Mouse (Mus musculus) layer of hippocampus, postnatal 25 days (tissue): ENCODE data around the gene Plvap. TPM values are rescaled to one million over a fixed set of nuclear protein-coding genes. Genes with fewer than 3 reads are reported as not detected.

ENCODE experiments used
- DNase-seq, 2 experiments: peaks; one replicate each; pipeline ENCODE4 v3.0.0; 2022; ENCODE audit warnings: mixed read lengths in 2 of 2, low spot score in 1 of 2; ENCODE audit errors: extremely low spot score in 1 of 2
- total RNA-seq, 2 experiments: library from RNA; stranded (reverse); gene quantifications; 2 replicates each; pipeline ENCODE4 v1.2.3; 2021

The Plvap gene
- total RNA-seq, 2 experiments from 2014 or later = 6.1 to 6.7 TPM

- no peak for DNase-seq
These were observed 15.8 kb upstream of the Plvap start for GRCm38 (mm10) chr8:71527162-71527870.

DNA sequence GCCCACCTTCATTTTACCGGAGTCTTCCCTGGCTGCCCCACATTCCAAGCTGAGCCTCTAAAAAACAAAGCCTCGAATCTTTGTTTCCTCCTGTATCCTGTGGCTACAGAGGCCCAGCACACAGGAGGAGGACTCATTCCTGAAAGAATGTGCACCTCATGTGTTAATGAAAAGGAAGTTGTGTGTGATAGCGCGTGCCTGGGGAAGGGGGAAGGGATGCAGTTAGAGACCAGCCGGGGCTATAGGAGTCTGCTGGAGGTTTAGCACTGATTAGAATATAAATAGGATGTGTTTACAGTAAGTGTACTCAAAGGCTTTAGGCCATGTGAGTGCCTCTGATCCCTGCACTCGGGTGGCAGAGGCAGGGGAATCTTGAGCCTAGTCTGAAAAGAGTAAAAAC lies 14.7 kb upstream of the Plvap start:
- DNase-seq = no peak

DNA sequence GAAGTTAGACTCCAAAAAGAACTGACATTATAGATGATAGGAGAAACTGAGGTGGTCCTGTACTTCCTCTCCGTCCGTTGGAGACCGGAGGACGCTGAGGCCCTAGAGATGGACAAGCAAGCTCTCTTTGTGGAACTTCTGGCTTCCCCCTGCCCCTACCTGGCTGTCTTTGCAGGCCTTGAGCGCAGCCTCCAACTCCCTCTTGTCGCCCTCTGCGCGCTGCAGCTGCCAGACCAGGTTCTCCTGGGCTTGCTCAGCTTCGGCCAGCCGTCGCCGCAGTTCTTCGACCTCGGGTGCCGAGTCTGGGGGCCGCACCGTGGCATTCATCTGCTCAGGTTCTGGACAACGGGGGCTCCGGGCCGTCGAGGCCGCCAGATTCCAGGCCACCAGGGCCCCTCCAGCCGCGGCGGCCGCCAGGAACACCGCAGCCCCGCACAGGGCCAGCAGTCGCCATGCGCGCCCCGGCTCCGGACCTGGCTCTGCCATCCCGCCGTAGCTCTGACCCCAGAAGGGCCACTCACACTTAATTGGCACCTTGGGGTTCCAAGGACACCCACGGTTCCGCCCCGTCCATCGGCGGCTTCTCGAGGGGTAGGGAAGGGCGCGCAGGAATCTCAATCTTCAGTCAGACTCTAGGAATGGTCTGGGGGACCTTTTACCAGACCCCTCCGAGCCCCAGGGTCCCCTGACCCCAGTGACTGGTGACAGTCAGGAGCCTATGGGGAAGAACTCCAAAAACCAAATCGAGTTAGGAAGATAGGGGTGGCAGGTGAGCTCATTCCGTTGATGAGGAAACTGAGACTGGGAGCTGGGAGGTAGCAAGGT lies 13.9 kb upstream of the Plvap start, which contains the start of gene Ccdc194:
Ccdc194 (minus strand) TSS at position 486 of the 825 bp plus-strand sequence.
- no peak for DNase-seq

DNA sequence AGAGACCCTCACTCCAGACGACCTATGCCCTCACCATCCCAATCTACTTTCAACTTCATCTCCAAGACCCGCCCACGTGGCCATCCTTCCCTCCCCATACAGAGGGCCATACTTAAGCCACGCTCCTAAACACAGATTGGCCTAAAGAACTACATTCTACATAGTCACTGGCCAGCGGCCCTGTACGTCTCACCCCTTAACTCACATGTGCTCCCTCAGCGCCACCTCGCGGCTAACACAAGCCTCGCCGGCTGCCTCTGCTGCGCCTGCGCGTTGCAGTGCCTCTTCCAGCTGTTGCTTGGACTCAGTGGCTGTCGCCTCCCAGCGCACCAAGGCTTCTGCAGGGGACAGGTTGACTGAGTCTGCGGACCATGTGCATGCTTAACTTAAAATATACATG lies 10.1 kb upstream of the Plvap start:
- DNase-seq = peak; percentile 74 to 93

- DNase-seq = peak in 1 of 2 experiments; percentile 65
These were observed 7.7 kb upstream of the Plvap start for GRCm38 (mm10) chr8:71519037-71519825.

DNA sequence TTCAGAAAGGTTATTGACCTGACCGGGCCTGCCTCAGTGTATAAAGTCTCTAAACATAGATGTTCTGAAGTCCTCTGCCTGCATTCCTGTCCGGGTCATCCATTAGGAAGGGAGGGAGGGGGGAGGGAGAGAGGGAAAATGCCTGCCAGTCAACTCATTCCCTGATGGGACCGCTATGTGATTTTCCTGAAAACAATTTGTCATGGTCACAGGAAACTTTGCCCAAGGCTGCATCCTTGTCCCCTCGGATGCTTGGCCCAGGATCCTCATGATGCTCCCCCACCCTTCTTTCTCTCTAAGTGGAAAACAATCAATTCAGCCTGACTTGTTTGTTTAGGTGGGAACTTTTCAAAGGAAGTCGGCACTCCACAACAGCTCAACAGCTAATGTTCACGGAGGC lies 5.2 kb upstream of the Plvap start:
- DNase-seq = no peak

DNA sequence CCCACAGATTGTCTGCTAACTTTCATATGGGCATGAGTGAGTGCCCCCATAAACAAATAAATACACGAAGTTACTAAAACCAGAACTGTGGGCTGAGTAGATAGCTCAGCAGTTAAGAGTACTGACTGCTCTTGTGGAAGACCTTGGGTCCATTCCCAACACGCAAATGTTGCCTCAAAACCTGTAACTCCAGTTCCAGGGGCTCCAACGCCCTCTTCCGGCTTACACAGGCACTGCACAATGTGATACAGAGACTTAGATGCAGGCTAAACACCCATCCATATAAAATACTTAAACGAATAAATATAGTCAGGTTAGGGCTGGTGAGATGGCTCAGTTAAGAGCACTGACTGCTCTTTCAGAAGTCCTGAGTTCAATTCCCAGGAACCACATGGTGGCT lies 3.5 kb upstream of the Plvap start:
- DNase-seq = no peak

GRCm38 (mm10) chr8:71513018-71513754 lies 1.6 kb upstream of the Plvap start:
- DNase-seq = no peak

- DNase-seq = no peak
These were observed 2.2 kb downstream of the Plvap start for GRCm38 (mm10) chr8:71509316-71509715.

DNA sequence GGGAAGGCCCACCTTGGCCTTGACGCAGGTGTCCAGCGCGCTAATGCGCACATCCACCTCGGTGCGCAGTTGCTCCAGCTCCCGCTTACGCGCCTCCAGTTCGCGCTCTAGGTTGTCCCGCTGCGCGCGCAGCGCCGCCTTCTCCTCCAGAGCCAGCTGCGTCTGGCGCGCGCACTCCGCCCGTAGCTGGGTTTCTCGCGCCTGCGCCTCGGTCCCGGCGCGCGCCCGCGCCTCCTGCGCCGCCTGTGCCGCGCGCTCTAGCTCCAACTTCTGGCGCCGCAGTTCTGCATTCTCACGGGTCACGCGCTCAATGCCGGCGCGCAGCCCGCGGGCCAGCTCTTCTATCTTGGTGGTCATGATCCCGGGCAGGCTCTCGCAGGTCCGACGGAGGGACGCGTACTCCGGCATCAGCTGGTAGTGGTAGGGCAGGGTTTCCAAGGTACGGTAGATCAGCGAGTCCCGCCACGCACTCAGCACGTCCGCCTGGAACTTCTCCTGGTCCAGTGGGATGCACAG lies 3.9 kb downstream of the Plvap start:
- peak; percentile 63 to 65 for DNase-seq

GRCm38 (mm10) chr8:71505979-71506378 lies 5.6 kb downstream of the Plvap start:
- no peak for DNase-seq

DNA sequence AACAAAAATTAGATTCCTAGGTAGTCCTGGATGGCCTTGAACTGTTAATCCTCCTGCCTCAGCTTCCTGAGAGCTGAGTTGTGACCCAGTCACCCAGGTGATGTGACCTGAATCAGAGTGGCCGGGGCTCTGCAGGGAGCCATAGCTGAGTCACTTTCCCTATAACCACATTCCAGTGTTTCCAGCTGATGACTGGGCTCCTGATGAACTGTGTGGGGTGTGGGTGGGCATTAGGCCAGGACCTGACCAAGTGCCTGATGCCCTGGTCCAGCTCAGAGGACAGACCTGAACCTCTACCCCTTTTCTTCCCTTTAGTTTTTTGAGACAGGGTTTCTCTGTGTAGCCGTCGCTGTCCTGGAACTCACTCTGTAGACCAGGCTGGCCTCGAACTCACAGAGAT lies 6.2 kb downstream of the Plvap start:
- no peak for DNase-seq

DNA sequence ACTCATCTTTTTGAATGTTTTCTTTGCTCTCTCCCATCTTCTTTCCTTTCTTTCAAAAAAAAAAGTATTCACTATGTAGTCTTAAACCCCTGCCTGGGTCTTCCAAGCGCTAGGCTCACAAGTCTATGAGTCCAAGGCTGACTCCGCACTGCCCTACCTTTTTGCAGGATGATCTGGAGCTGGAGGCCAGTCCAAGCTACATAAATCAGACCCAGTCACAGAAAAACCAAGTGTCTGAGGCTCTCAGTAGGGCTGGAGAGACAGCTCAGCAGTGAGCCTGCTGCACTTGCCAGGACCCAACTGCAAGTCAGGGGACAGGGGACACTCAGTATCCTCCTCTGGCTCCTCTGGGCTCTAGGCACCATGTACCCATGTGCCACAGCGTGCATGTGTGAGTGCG lies 7.2 kb downstream of the Plvap start:
- no peak for DNase-seq

DNA sequence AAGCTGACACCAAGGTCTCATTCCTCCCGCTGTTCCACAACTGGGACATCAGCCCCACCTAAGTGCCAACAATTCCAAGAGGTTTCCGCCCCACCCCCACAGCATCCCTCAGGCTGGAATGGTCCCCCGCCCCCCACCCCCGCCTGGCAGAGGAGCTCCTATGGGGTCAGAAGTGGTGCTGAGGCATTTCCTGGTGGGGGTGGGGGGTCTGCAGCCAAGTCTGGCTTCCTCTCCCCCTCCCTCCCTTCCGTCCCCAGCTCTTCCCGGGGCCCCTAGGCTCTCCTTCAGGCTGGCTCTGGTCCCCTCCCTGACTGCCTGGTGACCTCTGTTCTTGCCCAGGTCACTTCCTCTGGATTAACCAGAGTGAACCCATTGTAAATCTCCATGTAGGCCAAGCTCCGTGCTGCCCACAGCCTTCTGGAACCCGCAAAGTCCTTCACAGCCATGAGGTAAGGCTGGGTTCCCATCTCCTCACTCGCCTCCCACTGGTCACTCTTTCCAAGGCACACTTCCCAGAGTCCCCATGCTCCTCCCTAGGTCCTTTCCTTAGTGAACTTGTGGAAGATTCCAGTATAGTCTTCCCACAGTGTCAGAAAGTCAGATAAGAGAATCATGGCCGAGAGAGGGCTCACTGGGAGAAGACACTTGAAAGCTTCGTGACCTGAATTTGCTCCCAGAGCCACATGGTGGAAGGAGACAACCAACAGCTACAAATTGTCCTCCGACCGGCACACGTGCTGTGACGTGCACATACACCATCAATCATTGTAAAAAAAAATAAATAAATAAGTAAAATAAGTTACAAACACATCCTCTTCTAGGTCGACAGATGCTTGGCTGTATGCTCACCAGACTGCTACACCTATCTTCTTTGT lies 12.5 kb downstream of the Plvap start:
- no peak for DNase-seq

DNA sequence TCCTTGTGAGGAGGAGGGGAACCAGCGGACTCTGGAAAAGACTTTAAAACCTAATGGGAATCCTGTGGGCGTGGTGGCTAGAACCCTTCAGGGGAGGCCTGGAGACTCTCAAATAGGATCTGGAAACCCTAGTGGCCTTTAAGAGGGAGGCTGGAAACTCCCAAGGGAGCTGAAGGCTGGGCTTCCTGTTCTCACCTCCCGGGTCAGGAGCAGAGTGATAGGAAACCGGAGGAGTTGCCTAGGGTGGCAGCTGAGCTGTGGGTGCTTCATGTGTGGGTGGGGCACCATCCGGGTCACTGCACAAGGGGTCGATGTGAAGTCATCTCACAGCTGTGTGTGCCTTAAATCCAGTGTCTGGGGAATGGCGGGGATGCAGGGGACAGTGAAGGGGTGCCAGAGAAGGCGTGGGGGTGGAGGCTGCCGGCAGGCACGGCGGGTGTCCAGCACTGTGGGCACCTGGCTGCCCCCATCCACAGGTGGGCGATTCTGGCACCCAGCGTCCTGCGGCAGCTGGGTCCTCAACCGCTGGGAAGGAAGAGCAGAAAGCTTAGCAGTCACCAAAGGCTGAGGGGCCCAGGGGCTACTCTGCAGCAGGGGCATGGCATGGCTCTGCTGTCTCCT lies 13.6 kb downstream of the Plvap start:
- no peak for DNase-seq

DNA sequence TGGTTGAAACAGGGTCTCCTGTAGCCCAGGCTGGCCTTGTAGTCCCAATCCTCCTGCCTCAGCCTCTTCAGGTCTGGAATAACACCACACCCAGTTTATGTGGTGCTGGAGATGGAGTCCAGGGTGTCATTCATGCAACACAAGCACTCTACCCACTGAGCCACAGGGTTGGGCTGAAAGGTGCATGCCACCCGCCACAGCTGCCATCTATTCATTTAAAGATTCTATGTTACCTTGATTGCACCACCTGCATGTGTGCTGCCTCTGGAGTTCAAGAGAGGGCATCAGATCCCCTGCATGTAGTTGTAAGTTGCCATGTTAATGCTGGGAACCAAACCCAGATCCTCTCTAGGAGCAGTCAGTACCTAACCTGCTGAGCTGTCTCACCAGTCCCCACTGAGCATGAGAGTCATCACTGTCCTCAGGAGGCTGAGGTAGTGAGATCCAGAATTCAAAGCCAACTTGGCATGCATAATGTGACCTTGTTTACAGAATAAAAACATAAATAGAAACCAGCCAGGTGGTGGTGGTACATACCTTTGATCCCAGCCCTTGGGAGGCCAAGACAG lies 14.4 kb downstream of the Plvap start:
- DNase-seq = no peak

DNA sequence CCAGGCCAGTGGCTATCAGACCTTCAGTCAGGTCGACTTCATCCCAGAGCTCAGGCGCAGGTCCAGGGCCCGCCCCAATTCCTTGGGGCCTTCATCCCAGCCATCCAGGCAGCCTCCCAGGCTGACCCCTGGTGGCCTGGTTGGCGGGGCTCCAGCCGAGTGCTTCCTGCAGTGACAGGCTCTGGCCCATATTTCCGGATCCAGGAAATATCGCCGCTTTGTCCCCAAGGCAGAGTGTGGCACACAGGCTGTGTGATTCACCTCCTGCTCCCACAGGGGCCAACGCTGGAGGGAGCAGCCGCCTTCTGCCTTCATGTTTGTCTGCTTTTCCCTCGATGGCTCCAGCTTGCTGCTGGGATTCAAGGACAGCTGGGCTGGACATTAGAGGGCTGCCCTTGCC lies 15.1 kb downstream of the Plvap start:
- DNase-seq = no peak

DNA sequence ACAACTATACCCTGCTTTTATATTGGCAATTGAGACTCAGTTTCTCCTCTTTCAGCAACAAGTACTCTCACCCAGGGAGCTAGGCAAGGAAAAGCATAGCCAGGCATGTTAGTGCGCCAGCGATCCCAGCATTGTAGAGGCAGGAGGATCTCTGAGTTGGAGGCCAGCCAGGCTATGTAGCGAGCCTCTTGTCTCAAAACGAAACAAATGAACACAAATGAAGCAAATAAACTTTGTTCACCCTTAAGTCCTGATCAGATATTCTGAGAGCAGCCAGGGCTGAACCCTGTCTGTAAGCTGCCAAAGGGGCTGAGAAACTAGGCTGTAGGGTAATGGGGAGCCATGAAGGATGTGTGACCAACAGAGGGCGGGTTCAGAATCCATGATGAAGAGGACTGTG lies 15.7 kb downstream of the Plvap start:
- DNase-seq = no peak
